Mouse (Mus musculus) brain, embryonic 14.5 days (tissue): ENCODE measurements at regions not wholly inside any gene's neighbourhood (a gene's known extent, or its start where the extent isn't known, plus 50 kb on each side); places are given as distances from the start of the nearest gene placed in this dataset.

Source experiments
- CTCF ChIP-seq: fragments of 200-500 bp; IDR thresholded peaks from 2 replicates; pipeline ENCODE4 v1.5.1; 2012; ENCODE audit warnings: inconsistent platforms, mild to moderate bottlenecking, moderate library complexity, borderline replicate concordance; ENCODE audit not compliant: insufficient read depth, insufficient read length; ENCODE audit errors: extremely low read depth
- POLR2A ChIP-seq: fragments of 200-500 bp; IDR thresholded peaks from 2 replicates; pipeline ENCODE4 v1.6.1; 2012; ENCODE audit warnings: mild to moderate bottlenecking, inconsistent platforms, borderline replicate concordance; ENCODE audit not compliant: poor library complexity, insufficient read depth, insufficient read length, severe bottlenecking; ENCODE audit errors: extremely low read depth

DNA sequence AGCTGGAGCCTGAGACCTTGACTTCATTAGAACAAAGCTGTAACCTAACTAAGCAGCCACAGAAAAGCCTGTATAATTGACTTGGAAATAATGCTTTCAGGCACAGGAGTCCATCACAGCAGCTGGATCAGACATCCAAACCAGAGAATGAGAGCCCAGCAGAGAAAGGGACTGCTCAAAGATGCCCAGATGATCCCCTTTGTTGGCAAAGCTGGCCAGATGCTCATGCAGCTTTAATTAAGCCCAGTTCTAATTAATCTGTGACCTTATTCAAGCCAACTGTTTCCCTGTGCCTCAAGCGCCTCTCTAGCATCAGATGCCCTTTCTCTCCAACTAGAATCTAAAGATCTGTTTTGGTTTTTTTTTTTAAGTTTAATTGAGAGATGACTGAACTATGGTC is 165.6 kb upstream of the Rag2 start:
- no peak for TF ChIP-seq CTCF
- no peak for TF ChIP-seq POLR2A
